Mouse (Mus musculus) ES-E14 (cell line): Measurements from ENCODE around the gene Hspb6.

ENCODE experiments used
- HCFC1 ChIP-seq: IDR thresholded peaks from 2 replicates; pipeline ENCODE4 v1.6.1; 2012; ENCODE audit warnings: low read length, inconsistent platforms, borderline replicate concordance; ENCODE audit not compliant: insufficient read depth
- ZNF384 ChIP-seq: IDR thresholded peaks from 2 replicates; pipeline ENCODE4 v1.6.1; 2012; ENCODE audit warnings: low read depth, low read length, inconsistent platforms

- TF ChIP-seq ZNF384 (no peak), HCFC1 (no peak)
Observed at GRCm38 (mm10) chr7:30531291-30531815, 20.6 kb upstream of the Hspb6 start.
